Mouse (Mus musculus): ENCODE results near the gene Ccdc170. TPM values are rescaled to one million over a fixed set of nuclear protein-coding genes. Genes with fewer than 3 reads are reported as not detected.
"Not testable (repeated sequence)": the region's sequence is repeated elsewhere in the genome, so short reads cannot be mapped to it uniquely, and the experiment has no call there.

Ccdc170 gene
- polyA plus RNA-seq (2015; fragmentation: Nextera tagmentation; extraction: Ambion mirVana), result 0.18 and 0.19 TPM in 2 replicates

DNA sequence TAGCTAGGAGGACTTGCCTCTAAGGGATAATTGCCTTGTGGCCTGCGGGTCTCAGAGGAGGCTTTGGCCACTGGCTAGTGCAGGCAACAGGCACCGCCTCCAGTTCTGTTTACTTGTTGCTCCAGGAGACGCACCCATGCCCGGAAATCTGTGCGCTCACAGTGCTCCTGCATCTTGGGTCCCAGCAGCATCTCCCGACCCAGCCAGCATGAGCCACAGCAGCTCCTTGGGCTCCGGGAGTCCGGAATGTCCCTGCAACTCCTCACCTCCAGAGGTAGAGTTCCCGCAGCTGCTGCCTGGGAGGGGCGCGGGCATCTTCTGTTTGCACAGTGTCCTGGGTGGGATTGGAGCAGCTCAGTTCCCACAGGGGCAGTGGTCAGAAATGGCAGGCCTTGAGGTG lies at the start of gene Ccdc170:
TSS of gene Ccdc170 (plus strand) at position 148 of the 400 bp plus-strand sequence.
- Histone ChIP-seq H3K36me3 (ENCODE audit: control insufficient read depth, insufficient read depth) (no peaks in the 10 kb centered on the region), H3K4me1 (ENCODE audit: control insufficient read depth, insufficient read depth, low read length) (no peaks in the 10 kb centered on the region), H3K27ac (ENCODE audit: low read length) (no peak within 1 kb of the TSS), H3K9me3 (replicated peaks; ENCODE audit: control insufficient read depth, low read length) (no peaks in the 10 kb centered on the region), H3K4me3 (ENCODE audit: low read length) (no peak within 1 kb of the TSS), H3K27me3 (ENCODE audit: control insufficient read depth, insufficient read depth, low read length) (no peaks in the 10 kb centered on the region), H3K9ac (ENCODE audit: low read length) (no peak within 1 kb of the TSS), H3K4me2 (ENCODE audit: low read depth, low read length) (no peak within 1 kb of the TSS)
- 41% methylated on average over 11 of the region's 11 CpGs for WGBS
- ATAC-seq (replicated peaks; ENCODE audit: extremely low read depth, insufficient read depth, low FRiP score), result no peak

DNA sequence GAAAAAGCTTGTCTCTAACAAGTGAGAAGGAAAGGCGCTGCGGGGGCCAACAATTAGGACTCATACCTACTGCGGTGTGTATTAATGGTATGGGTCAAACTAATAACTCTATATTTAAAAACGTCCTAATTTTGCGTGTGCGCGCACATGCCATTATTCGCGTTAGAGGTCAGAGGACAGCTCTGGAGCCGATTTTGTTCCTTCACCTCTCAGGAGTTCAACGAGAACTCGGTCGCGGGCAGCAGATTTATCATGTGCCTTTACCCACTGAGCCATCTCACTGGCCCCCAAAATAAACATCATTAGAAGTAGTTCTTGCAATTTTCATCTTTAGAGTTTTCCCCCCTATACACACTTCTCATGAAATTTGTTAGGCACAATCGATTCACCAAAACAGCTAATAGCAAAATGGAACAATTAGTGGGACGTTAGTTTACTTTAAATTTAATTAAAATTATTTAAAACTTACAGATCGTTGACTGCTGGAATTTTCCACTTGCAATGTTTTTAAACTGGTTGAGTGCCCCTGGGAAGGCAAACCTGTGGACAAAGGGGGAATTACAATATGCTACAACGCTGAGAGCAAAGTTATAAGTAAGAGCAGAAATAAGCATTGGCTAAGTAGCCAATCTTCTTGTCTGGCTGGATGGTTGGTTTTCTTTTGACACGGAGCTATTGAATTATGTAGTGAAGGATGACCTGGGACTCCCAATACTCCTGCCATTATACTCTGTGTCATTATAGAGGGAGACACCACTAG lies 49.1 kb upstream of the Ccdc170 start:
- Histone ChIP-seq H3K27me3 (ENCODE audit: control insufficient read depth, insufficient read depth, low read length) (no peaks in the 10 kb centered on the region), H3K9me3 (replicated peaks; ENCODE audit: control insufficient read depth, low read length) (no peaks in the 10 kb centered on the region), H3K9ac (ENCODE audit: low read length) (peak overlapping the region; percentile 88), H3K4me1 (ENCODE audit: control insufficient read depth, insufficient read depth, low read length) (peaks cover 26% of the 10 kb centered on the region), H3K36me3 (ENCODE audit: control insufficient read depth, insufficient read depth) (peaks cover 10% of the 10 kb centered on the region; the same call in 1 of the 2 replicates), H3K27ac (ENCODE audit: low read length) (peak overlapping the region; percentile 96), H3K4me3 (ENCODE audit: low read length) (peak overlapping the region; percentile 81), H3K4me2 (ENCODE audit: low read depth, low read length) (peak overlapping the region; percentile 79)
- ATAC-seq (replicated peaks; ENCODE audit: extremely low read depth, insufficient read depth, low FRiP score), result no peak
- WGBS, result 10% methylated on average over 19 of the region's 19 CpGs

DNA sequence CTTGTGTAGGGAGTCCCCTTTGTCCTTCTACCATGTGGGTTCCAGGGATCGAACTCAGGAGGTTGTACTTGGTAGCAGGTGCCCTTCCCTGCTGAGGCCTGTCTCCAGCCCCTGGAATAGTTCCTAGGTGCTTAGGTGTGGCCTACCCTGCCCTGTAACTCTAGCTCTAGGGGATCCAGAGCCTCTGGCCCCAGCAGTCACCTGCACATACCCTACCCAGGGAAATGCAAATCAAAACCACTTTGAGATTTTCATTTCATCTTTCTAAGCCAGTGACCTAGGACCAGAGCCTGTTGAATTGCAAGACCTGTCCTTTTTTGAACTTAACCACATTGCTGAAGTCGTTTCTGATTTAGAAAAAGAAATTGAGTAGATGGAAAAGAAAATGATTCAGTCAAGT lies 48.4 kb upstream of the Ccdc170 start:
- H3K27ac ChIP-seq (ENCODE audit: low read length); ATAC-seq (replicated peaks; ENCODE audit: extremely low read depth, insufficient read depth, low FRiP score); H3K4me3 ChIP-seq (ENCODE audit: low read length): not testable (repeated sequence)

DNA sequence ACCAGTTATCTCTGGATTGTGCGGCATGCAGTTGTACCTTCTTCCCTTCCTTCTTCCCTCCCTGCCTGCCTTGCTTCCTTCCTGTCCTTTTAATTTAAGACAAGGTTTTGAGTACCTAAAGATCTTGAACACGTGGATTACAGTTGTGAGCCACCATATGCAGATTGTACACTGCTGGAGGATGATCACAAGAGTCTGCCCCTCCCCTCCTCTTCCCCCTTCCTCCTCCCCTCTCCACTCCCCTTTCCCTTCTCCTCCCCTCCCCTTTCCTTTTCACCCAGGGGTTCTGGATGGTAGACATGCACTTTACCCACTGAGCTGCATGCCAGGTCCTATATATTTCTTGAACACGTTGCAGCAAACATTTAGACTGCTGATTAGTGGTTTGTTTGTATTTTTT lies 46.9 kb upstream of the Ccdc170 start:
- no peak overlapping the region for H3K9ac ChIP-seq (ENCODE audit: low read length)
- H3K4me2 ChIP-seq (ENCODE audit: low read depth, low read length), result no peak overlapping the region
- H3K36me3 ChIP-seq (ENCODE audit: control insufficient read depth, insufficient read depth), result peaks cover 22% of the 10 kb centered on the region
- H3K27me3 ChIP-seq (ENCODE audit: control insufficient read depth, insufficient read depth, low read length), result no peaks in the 10 kb centered on the region
- ATAC-seq (replicated peaks; ENCODE audit: extremely low read depth, insufficient read depth, low FRiP score), result no peak
- peaks cover 19% of the 10 kb centered on the region for H3K4me1 ChIP-seq (ENCODE audit: control insufficient read depth, insufficient read depth, low read length)
- no peak overlapping the region for H3K4me3 ChIP-seq (ENCODE audit: low read length)
- H3K27ac ChIP-seq (ENCODE audit: low read length), result no peak overlapping the region
- WGBS, result 82% methylated on average over 3 of the region's 3 CpGs
- H3K9me3 ChIP-seq (replicated peaks; ENCODE audit: control insufficient read depth, low read length), result no peaks in the 10 kb centered on the region

More for the DNA sequence above, 48.4 kb upstream of the Ccdc170 start:
- 91% methylated on average over 2 of the region's 2 CpGs for WGBS
- H3K9me3 ChIP-seq (replicated peaks; ENCODE audit: control insufficient read depth, low read length); H3K36me3 ChIP-seq (ENCODE audit: control insufficient read depth, insufficient read depth); H3K27me3 ChIP-seq (ENCODE audit: control insufficient read depth, insufficient read depth, low read length); H3K9ac ChIP-seq (ENCODE audit: low read length): not testable (repeated sequence)
- Histone ChIP-seq H3K4me2 (ENCODE audit: low read depth, low read length) (peak overlapping the region; percentile 79; the same call in 1 of the 2 replicates), H3K4me1 (ENCODE audit: control insufficient read depth, insufficient read depth, low read length) (peaks cover 26% of the 10 kb centered on the region)

DNA sequence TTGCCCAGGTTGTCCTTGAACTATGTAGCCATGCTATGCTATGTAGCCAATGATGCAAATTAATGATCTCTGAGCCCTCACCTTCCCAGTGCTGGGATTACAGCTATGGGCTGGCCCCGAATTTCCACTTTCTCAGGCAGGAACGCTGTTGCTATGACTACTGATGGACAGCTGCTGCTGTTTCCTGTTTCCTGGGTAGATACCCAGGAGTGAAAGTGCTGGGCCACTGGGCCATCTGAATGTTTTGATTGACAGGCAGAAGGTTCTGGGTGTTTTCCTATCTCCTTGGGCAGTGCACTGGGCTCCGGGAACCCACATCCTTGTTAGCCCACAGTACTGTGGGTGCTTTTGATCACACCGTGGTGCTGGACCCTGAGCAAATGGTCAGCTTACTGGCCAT lies 25.9 kb upstream of the Ccdc170 start:
- 68% methylated on average over 4 of the region's 4 CpGs for WGBS
- Histone ChIP-seq H3K9me3 (replicated peaks; ENCODE audit: control insufficient read depth, low read length) (no peaks in the 10 kb centered on the region), H3K36me3 (ENCODE audit: control insufficient read depth, insufficient read depth) (peaks cover 24% of the 10 kb centered on the region), H3K4me2 (ENCODE audit: low read depth, low read length) (no peak overlapping the region), H3K27ac (ENCODE audit: low read length) (no peak overlapping the region), H3K27me3 (ENCODE audit: control insufficient read depth, insufficient read depth, low read length) (no peaks in the 10 kb centered on the region), H3K4me3 (ENCODE audit: low read length) (no peak overlapping the region), H3K4me1 (ENCODE audit: control insufficient read depth, insufficient read depth, low read length) (no peaks in the 10 kb centered on the region), H3K9ac (ENCODE audit: low read length) (no peak overlapping the region)
- no peak for ATAC-seq (replicated peaks; ENCODE audit: extremely low read depth, insufficient read depth, low FRiP score)

DNA sequence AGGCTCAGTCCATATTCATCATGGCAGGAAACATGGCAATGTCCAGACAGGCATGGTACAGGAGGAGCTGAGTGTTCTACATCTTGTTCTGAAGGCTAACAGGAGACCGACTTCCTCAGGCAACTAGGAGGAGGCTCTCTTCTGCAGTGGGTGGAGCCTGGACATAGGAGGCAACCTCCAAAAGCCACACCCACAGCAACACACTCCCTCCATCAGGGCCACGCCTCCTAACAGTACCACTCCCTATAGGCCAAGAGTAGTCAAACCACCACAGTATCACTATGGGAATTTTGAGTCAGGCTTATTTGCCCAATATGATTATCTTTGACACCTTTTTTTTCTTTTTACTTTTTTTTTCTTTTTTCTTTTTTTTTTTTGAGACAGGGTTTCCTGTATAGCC lies 22.1 kb upstream of the Ccdc170 start:
- H3K4me3 ChIP-seq (ENCODE audit: low read length), result no peak overlapping the region
- H3K9me3 ChIP-seq (replicated peaks; ENCODE audit: control insufficient read depth, low read length), result no peaks in the 10 kb centered on the region
- ATAC-seq (replicated peaks; ENCODE audit: extremely low read depth, insufficient read depth, low FRiP score), result no peak
- H3K27me3 ChIP-seq (ENCODE audit: control insufficient read depth, insufficient read depth, low read length), result no peaks in the 10 kb centered on the region
- H3K4me1 ChIP-seq (ENCODE audit: control insufficient read depth, insufficient read depth, low read length), result no peaks in the 10 kb centered on the region
- H3K36me3 ChIP-seq (ENCODE audit: control insufficient read depth, insufficient read depth), result peaks cover 4% of the 10 kb centered on the region
- no peak overlapping the region for H3K27ac ChIP-seq (ENCODE audit: low read length)
- no peak overlapping the region for H3K4me2 ChIP-seq (ENCODE audit: low read depth, low read length)
- 92% methylated on average over 2 of the region's 2 CpGs for WGBS
- no peak overlapping the region for H3K9ac ChIP-seq (ENCODE audit: low read length)

DNA sequence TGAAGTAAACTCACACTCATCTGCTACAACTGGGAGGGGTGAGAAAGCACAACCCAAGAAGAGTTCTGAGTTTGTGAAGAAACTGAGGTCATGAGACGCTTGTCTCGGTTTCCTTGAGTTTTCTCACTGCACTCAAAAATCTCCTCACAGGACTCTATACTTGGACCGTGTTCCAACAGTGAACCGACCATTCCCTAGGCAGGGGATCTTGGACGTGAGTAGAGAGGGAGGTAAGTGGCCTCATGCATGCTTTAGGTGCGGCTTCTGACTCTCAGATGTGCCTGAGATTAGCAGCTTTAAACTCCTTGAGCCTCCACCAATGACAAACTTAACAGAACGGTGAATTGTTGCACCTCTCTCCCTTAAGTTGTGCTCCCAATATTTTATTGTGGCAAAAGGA lies 16.5 kb upstream of the Ccdc170 start:
- Histone ChIP-seq H3K27ac (ENCODE audit: low read length) (no peak overlapping the region), H3K4me2 (ENCODE audit: low read depth, low read length) (no peak overlapping the region), H3K9me3 (replicated peaks; ENCODE audit: control insufficient read depth, low read length) (no peaks in the 10 kb centered on the region), H3K4me1 (ENCODE audit: control insufficient read depth, insufficient read depth, low read length) (no peaks in the 10 kb centered on the region), H3K9ac (ENCODE audit: low read length) (no peak overlapping the region), H3K27me3 (ENCODE audit: control insufficient read depth, insufficient read depth, low read length) (no peaks in the 10 kb centered on the region), H3K4me3 (ENCODE audit: low read length) (no peak overlapping the region), H3K36me3 (ENCODE audit: control insufficient read depth, insufficient read depth) (no peaks in the 10 kb centered on the region)
- ATAC-seq (replicated peaks; ENCODE audit: extremely low read depth, insufficient read depth, low FRiP score), result no peak
- 72% methylated on average over 7 of the region's 7 CpGs for WGBS

DNA sequence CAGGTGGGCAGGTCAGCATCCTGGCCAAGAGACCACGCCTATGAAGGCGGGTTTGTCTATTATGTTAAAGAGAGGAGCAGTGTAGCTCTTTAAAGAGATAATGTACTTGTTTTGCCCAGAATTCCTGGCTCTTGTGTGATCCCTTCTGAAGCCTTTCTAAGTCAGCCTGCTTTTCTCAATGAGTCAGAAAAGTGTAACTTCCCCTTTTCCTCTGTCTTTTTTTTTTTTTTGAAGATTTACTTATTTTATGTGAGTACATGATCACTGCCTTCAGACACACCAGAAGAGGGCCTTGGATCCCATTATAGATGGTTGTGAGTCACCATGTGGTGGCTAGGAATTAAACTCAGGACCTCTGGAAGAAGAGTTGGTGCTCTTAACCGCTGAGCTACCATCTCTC lies 12.9 kb upstream of the Ccdc170 start:
- 87% methylated on average over 3 of the region's 3 CpGs for WGBS

DNA sequence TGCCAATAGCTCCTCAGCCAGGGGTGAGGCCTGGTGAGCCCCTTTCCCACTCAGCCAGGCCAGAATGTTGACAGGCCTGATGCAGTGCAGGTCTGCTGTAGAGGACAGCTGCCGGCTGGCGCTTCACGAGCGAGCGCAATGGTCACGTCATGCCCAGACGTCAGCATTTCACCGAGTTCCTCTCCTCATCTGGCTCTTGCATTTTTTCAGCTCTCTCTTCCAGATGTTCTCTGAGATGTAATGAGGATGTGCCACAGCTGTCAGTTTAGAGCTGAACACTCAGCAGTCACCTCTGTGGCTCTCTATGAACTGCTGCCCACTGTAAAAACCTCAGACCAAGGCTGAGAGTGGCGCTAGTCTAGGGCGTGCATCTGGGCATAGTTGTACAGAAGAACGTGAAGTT lies 8.7 kb upstream of the Ccdc170 start:
- Histone ChIP-seq H3K4me3 (ENCODE audit: low read length) (peak overlapping the region; percentile 18; the same call in 1 of the 2 replicates), H3K4me2 (ENCODE audit: low read depth, low read length) (peak overlapping the region; percentile 41), H3K27ac (ENCODE audit: low read length) (no peak overlapping the region), H3K4me1 (ENCODE audit: control insufficient read depth, insufficient read depth, low read length) (0 out of 2 replicates have a peak, but pooled peaks cover 5% of the 10 kb centered on the region), H3K9ac (ENCODE audit: low read length) (no peak overlapping the region), H3K9me3 (replicated peaks; ENCODE audit: control insufficient read depth, low read length) (no peaks in the 10 kb centered on the region), H3K36me3 (ENCODE audit: control insufficient read depth, insufficient read depth) (no peaks in the 10 kb centered on the region), H3K27me3 (ENCODE audit: control insufficient read depth, insufficient read depth, low read length) (no peaks in the 10 kb centered on the region)
- peak; percentile 52; the same call in 1 of the 2 replicates for ATAC-seq (replicated peaks; ENCODE audit: extremely low read depth, insufficient read depth, low FRiP score)
- WGBS, result 37% methylated on average over 11 of the region's 11 CpGs

More for the DNA sequence above, 12.9 kb upstream of the Ccdc170 start:
- no peak for ATAC-seq (replicated peaks; ENCODE audit: extremely low read depth, insufficient read depth, low FRiP score)
- no peak overlapping the region for H3K4me2 ChIP-seq (ENCODE audit: low read depth, low read length)
- H3K36me3 ChIP-seq (ENCODE audit: control insufficient read depth, insufficient read depth), result no peaks in the 10 kb centered on the region
- H3K4me3 ChIP-seq (ENCODE audit: low read length), result no peak overlapping the region
- H3K4me1 ChIP-seq (ENCODE audit: control insufficient read depth, insufficient read depth, low read length), result 0 out of 2 replicates have a peak, but pooled peaks cover 5% of the 10 kb centered on the region
- H3K27ac ChIP-seq (ENCODE audit: low read length), result no peak overlapping the region
- no peak overlapping the region for H3K9ac ChIP-seq (ENCODE audit: low read length)
- H3K9me3 ChIP-seq (replicated peaks; ENCODE audit: control insufficient read depth, low read length), result no peaks in the 10 kb centered on the region
- no peaks in the 10 kb centered on the region for H3K27me3 ChIP-seq (ENCODE audit: control insufficient read depth, insufficient read depth, low read length)
